Mouse (Mus musculus) frontal cortex, postnatal 36 days (tissue): ENCODE data around the gene Plxdc2.

Experiments
- DNase-seq, 2 experiments: peaks; one replicate each; pipeline ENCODE4 v3.0.0; 2022; ENCODE audit warnings: low spot score in 2 of 2

The Plxdc2 gene

GRCm38 (mm10) chr2:16414340-16414976, 58.4 kb downstream of the Plxdc2 start:
- no peak for DNase-seq

GRCm38 (mm10) chr2:16439030-16439429, 82.9 kb downstream of the Plxdc2 start:
- no peak for DNase-seq

- DNase-seq = no peak
These were observed 86.5 kb downstream of the Plxdc2 start for GRCm38 (mm10) chr2:16442643-16443042.

- no peak for DNase-seq
These were observed 91.8 kb downstream of the Plxdc2 start for GRCm38 (mm10) chr2:16447936-16448335.

GRCm38 (mm10) chr2:16450838-16451665, 94.9 kb downstream of the Plxdc2 start:
- no peak for DNase-seq

- DNase-seq = no peak
These were observed 95.5 kb downstream of the Plxdc2 start for GRCm38 (mm10) chr2:16451666-16452009.

- DNase-seq = no peak
These were observed 96.0 kb downstream of the Plxdc2 start for GRCm38 (mm10) chr2:16452080-16452479.

- DNase-seq = no peak
These were observed 100.2 kb downstream of the Plxdc2 start for GRCm38 (mm10) chr2:16456264-16456780.

GRCm38 (mm10) chr2:16459490-16459889, 103.4 kb downstream of the Plxdc2 start:
- DNase-seq = no peak

- no peak for DNase-seq
These were observed 114.0 kb downstream of the Plxdc2 start for GRCm38 (mm10) chr2:16470099-16470498.

GRCm38 (mm10) chr2:16483943-16484342, 127.8 kb downstream of the Plxdc2 start:
- no peak for DNase-seq

- no peak for DNase-seq
These were observed 129.9 kb downstream of the Plxdc2 start for GRCm38 (mm10) chr2:16485970-16486369.

- DNase-seq = no peak
These were observed 135.1 kb downstream of the Plxdc2 start for GRCm38 (mm10) chr2:16491242-16491641.

GRCm38 (mm10) chr2:16502843-16503242, 146.7 kb downstream of the Plxdc2 start:
- DNase-seq = no peak

- DNase-seq = no peak
These were observed 151.6 kb downstream of the Plxdc2 start for GRCm38 (mm10) chr2:16507540-16508230.

- no peak for DNase-seq
These were observed 162.0 kb downstream of the Plxdc2 start for GRCm38 (mm10) chr2:16518148-16518547.

GRCm38 (mm10) chr2:16523427-16523826, 167.3 kb downstream of the Plxdc2 start:
- no peak for DNase-seq

- DNase-seq = no peak
These were observed 176.1 kb downstream of the Plxdc2 start for GRCm38 (mm10) chr2:16532244-16532643.

- no peak for DNase-seq
These were observed 178.5 kb downstream of the Plxdc2 start for GRCm38 (mm10) chr2:16534566-16534965.

GRCm38 (mm10) chr2:16541226-16541625, 185.1 kb downstream of the Plxdc2 start:
- DNase-seq = no peak

- DNase-seq = no peak
These were observed 189.1 kb downstream of the Plxdc2 start for GRCm38 (mm10) chr2:16545207-16545606.

- no peak for DNase-seq
These were observed 203.2 kb downstream of the Plxdc2 start for GRCm38 (mm10) chr2:16559287-16559686.
